Mouse (Mus musculus): ENCODE results near the gene Fabp1. TPM values are rescaled to one million over a fixed set of nuclear protein-coding genes. Genes with fewer than 3 reads are reported as not detected.

The Fabp1 gene
- polyA plus RNA-seq, 1 experiment from 2014 or later = 0.55 TPM

- no peaks in the 10 kb centered on the region for H3K9me3 ChIP-seq (replicated peaks)
- no peaks in the 10 kb centered on the region for H3K4me1 ChIP-seq
- H3K27me3 ChIP-seq = no peaks in the 10 kb centered on the region
- H3K27ac ChIP-seq (replicated peaks) = no peak overlapping the region
- WGBS = 80% methylated on average over 7 of the region's 7 CpGs
- H3K36me3 ChIP-seq = no peaks in the 10 kb centered on the region
- no peak overlapping the region for H3K9ac ChIP-seq
- no peak overlapping the region for H3K4me3 ChIP-seq (replicated peaks)
- no peak overlapping the region for H3K4me2 ChIP-seq (replicated peaks)
- ATAC-seq (ENCODE audit: insufficient number of reproducible peaks, low FRiP score, low TSS enrichment, low read depth) = no peak
These were observed 14.6 kb upstream of the Fabp1 start for GRCm38 (mm10) chr6:71184941-71185604.

GRCm38 (mm10) chr6:71189578-71189977, 10.0 kb upstream of the Fabp1 start:
- no peaks in the 10 kb centered on the region for H3K36me3 ChIP-seq
- no peak overlapping the region for H3K9ac ChIP-seq
- no peak overlapping the region for H3K27ac ChIP-seq (replicated peaks)
- H3K4me2 ChIP-seq (replicated peaks) = no peak overlapping the region
- H3K9me3 ChIP-seq (replicated peaks) = no peaks in the 10 kb centered on the region
- H3K4me3 ChIP-seq (replicated peaks) = no peak overlapping the region
- 55% methylated on average over 1 of the region's 1 CpGs for WGBS
- no peaks in the 10 kb centered on the region for H3K4me1 ChIP-seq
- H3K27me3 ChIP-seq = no peaks in the 10 kb centered on the region
- ATAC-seq (ENCODE audit: insufficient number of reproducible peaks, low FRiP score, low TSS enrichment, low read depth) = no peak

- Histone ChIP-seq H3K27ac (replicated peaks) (no peak overlapping the region), H3K9me3 (replicated peaks) (no peaks in the 10 kb centered on the region), H3K27me3 (no peaks in the 10 kb centered on the region), H3K36me3 (no peaks in the 10 kb centered on the region), H3K4me2 (replicated peaks) (no peak overlapping the region), H3K4me1 (no peaks in the 10 kb centered on the region), H3K9ac (no peak overlapping the region), H3K4me3 (replicated peaks) (no peak overlapping the region)
- WGBS = 90% methylated on average over 2 of the region's 2 CpGs
- no peak for ATAC-seq (ENCODE audit: insufficient number of reproducible peaks, low FRiP score, low TSS enrichment, low read depth)
These were observed 9.1 kb upstream of the Fabp1 start for GRCm38 (mm10) chr6:71190501-71190900.

GRCm38 (mm10) chr6:71193151-71193740, 6.4 kb upstream of the Fabp1 start:
- WGBS = 76% methylated on average over 6 of the region's 6 CpGs
- Histone ChIP-seq H3K9ac (no peak overlapping the region), H3K4me3 (replicated peaks) (no peak overlapping the region), H3K4me1 (no peaks in the 10 kb centered on the region), H3K36me3 (no peaks in the 10 kb centered on the region), H3K27me3 (no peaks in the 10 kb centered on the region), H3K27ac (replicated peaks) (no peak overlapping the region), H3K4me2 (replicated peaks) (no peak overlapping the region), H3K9me3 (replicated peaks) (no peaks in the 10 kb centered on the region)
- ATAC-seq (ENCODE audit: insufficient number of reproducible peaks, low FRiP score, low TSS enrichment, low read depth) = no peak

- Histone ChIP-seq H3K4me1 (no peaks in the 10 kb centered on the region), H3K4me3 (replicated peaks) (no peak overlapping the region), H3K27me3 (no peaks in the 10 kb centered on the region), H3K4me2 (replicated peaks) (no peak overlapping the region), H3K36me3 (no peaks in the 10 kb centered on the region), H3K9ac (no peak overlapping the region), H3K9me3 (replicated peaks) (no peaks in the 10 kb centered on the region), H3K27ac (replicated peaks) (no peak overlapping the region)
- ATAC-seq (ENCODE audit: insufficient number of reproducible peaks, low FRiP score, low TSS enrichment, low read depth) = no peak
These were observed 3.5 kb upstream of the Fabp1 start for GRCm38 (mm10) chr6:71196107-71196506.

- Histone ChIP-seq H3K9ac (no peak overlapping the region), H3K4me2 (replicated peaks) (no peak overlapping the region), H3K4me3 (replicated peaks) (no peak overlapping the region), H3K27ac (replicated peaks) (no peak overlapping the region), H3K27me3 (no peaks in the 10 kb centered on the region), H3K36me3 (no peaks in the 10 kb centered on the region), H3K4me1 (no peaks in the 10 kb centered on the region), H3K9me3 (replicated peaks) (no peaks in the 10 kb centered on the region)
- no peak for ATAC-seq (ENCODE audit: insufficient number of reproducible peaks, low FRiP score, low TSS enrichment, low read depth)
- 82% methylated on average over 13 of the region's 13 CpGs for WGBS
These were observed 1.7 kb upstream of the Fabp1 start for GRCm38 (mm10) chr6:71197636-71198535.

- 56% methylated on average over 5 of the region's 5 CpGs for WGBS
- H3K27ac ChIP-seq (replicated peaks) = no peak overlapping the region
- no peak overlapping the region for H3K4me2 ChIP-seq (replicated peaks)
These were observed 2.3 kb downstream of the Fabp1 start for GRCm38 (mm10) chr6:71201925-71202324.

GRCm38 (mm10) chr6:71203674-71204073, 4.0 kb downstream of the Fabp1 start:
- 78% methylated on average over 5 of the region's 5 CpGs for WGBS

More at GRCm38 (mm10) chr6:71201925-71202324, 2.3 kb downstream of the Fabp1 start:
- no peaks in the 10 kb centered on the region for H3K27me3 ChIP-seq
- no peaks in the 10 kb centered on the region for H3K4me1 ChIP-seq
- H3K9ac ChIP-seq = no peak overlapping the region
- no peaks in the 10 kb centered on the region for H3K9me3 ChIP-seq (replicated peaks)
- ATAC-seq (ENCODE audit: insufficient number of reproducible peaks, low FRiP score, low TSS enrichment, low read depth) = no peak
- H3K4me3 ChIP-seq (replicated peaks) = no peak overlapping the region
- no peaks in the 10 kb centered on the region for H3K36me3 ChIP-seq

GRCm38 (mm10) chr6:71204166-71204565, 4.5 kb downstream of the Fabp1 start:
- H3K4me3 ChIP-seq (replicated peaks) = no peak overlapping the region
- ATAC-seq (ENCODE audit: insufficient number of reproducible peaks, low FRiP score, low TSS enrichment, low read depth) = no peak
- no peaks in the 10 kb centered on the region for H3K4me1 ChIP-seq
- no peak overlapping the region for H3K27ac ChIP-seq (replicated peaks)
- no peaks in the 10 kb centered on the region for H3K36me3 ChIP-seq
- no peaks in the 10 kb centered on the region for H3K27me3 ChIP-seq
- 88% methylated on average over 8 of the region's 8 CpGs for WGBS
- no peak overlapping the region for H3K9ac ChIP-seq
- no peaks in the 10 kb centered on the region for H3K9me3 ChIP-seq (replicated peaks)
- no peak overlapping the region for H3K4me2 ChIP-seq (replicated peaks)

More at GRCm38 (mm10) chr6:71203674-71204073, 4.0 kb downstream of the Fabp1 start:
- no peak overlapping the region for H3K4me2 ChIP-seq (replicated peaks)
- no peaks in the 10 kb centered on the region for H3K36me3 ChIP-seq
- H3K9me3 ChIP-seq (replicated peaks) = no peaks in the 10 kb centered on the region
- no peak for ATAC-seq (ENCODE audit: insufficient number of reproducible peaks, low FRiP score, low TSS enrichment, low read depth)
- H3K4me1 ChIP-seq = no peaks in the 10 kb centered on the region
- H3K4me3 ChIP-seq (replicated peaks) = no peak overlapping the region
- no peak overlapping the region for H3K27ac ChIP-seq (replicated peaks)
- no peaks in the 10 kb centered on the region for H3K27me3 ChIP-seq
- H3K9ac ChIP-seq = no peak overlapping the region

- H3K4me3 ChIP-seq (replicated peaks) = no peak overlapping the region
- WGBS = 67% methylated on average over 2 of the region's 2 CpGs
- H3K27me3 ChIP-seq = no peaks in the 10 kb centered on the region
- H3K4me1 ChIP-seq = no peaks in the 10 kb centered on the region
- H3K27ac ChIP-seq (replicated peaks) = no peak overlapping the region
- no peaks in the 10 kb centered on the region for H3K9me3 ChIP-seq (replicated peaks)
- no peak overlapping the region for H3K9ac ChIP-seq
- ATAC-seq (ENCODE audit: insufficient number of reproducible peaks, low FRiP score, low TSS enrichment, low read depth) = no peak
- H3K36me3 ChIP-seq = no peaks in the 10 kb centered on the region
- H3K4me2 ChIP-seq (replicated peaks) = no peak overlapping the region
These were observed 9.1 kb downstream of the Fabp1 start for GRCm38 (mm10) chr6:71208691-71209090.

- Histone ChIP-seq H3K9ac (no peak overlapping the region), H3K4me3 (replicated peaks) (no peak overlapping the region), H3K9me3 (replicated peaks) (no peaks in the 10 kb centered on the region), H3K36me3 (no peaks in the 10 kb centered on the region), H3K27ac (replicated peaks) (no peak overlapping the region), H3K27me3 (no peaks in the 10 kb centered on the region), H3K4me2 (replicated peaks) (no peak overlapping the region), H3K4me1 (no peaks in the 10 kb centered on the region)
- ATAC-seq (ENCODE audit: insufficient number of reproducible peaks, low FRiP score, low TSS enrichment, low read depth) = no peak; the same call in 1 of the 2 replicates
- WGBS = 62% methylated on average over 7 of the region's 7 CpGs
These were observed 12.3 kb downstream of the Fabp1 start for GRCm38 (mm10) chr6:71211917-71212316.
